Mouse (Mus musculus) ES-Bruce4 (cell line): Measurements from ENCODE around the gene Zfp652. TPM values are rescaled to one million over a fixed set of nuclear protein-coding genes. Genes with fewer than 3 reads are reported as not detected.
"Not testable (repeated sequence)": the region's sequence is repeated elsewhere in the genome, so short reads cannot be mapped to it uniquely, and the experiment has no call there.

Experiments
- H3K27ac ChIP-seq: 2 replicates; pipeline ENCODE4 v1.5.1; 2012; ENCODE audit warnings: low read length, inconsistent platforms; ENCODE audit not compliant: insufficient read depth
- H3K27me3 ChIP-seq: 2 replicates; pipeline ENCODE4 v1.6.1; 2012; ENCODE audit warnings: mild to moderate bottlenecking, low read length, inconsistent platforms; ENCODE audit not compliant: control insufficient read depth, poor library complexity, insufficient read depth, severe bottlenecking
- H3K36me3 ChIP-seq: 2 replicates; pipeline ENCODE4 v1.6.1; 2012; ENCODE audit warnings: inconsistent platforms, mild to moderate bottlenecking, low read length, moderate library complexity; ENCODE audit not compliant: control insufficient read depth, poor library complexity, insufficient read depth, severe bottlenecking
- H3K4me1 ChIP-seq: one replicate; pipeline ENCODE4 v1.8.1; 2011; ENCODE audit warnings: low read length; ENCODE audit not compliant: control insufficient read depth, insufficient read depth
- H3K4me3 ChIP-seq: 2 replicates; pipeline ENCODE4 v1.5.1; 2011; ENCODE audit warnings: low read depth, mild to moderate bottlenecking, low read length
- H3K9ac ChIP-seq: 2 replicates; pipeline ENCODE4 v1.6.1; 2012; ENCODE audit warnings: low read depth, mild to moderate bottlenecking, inconsistent platforms; ENCODE audit not compliant: poor library complexity, severe bottlenecking
- H3K9me3 ChIP-seq: replicated peaks from 2 replicates; pipeline ENCODE4 v1.6.1; 2012; ENCODE audit warnings: mild to moderate bottlenecking, low read length, inconsistent platforms; ENCODE audit not compliant: control insufficient read depth, poor library complexity, insufficient read depth, severe bottlenecking
- CTCF ChIP-seq: IDR thresholded peaks from one replicate; pipeline ENCODE4 v1.8.1; 2011; ENCODE audit warnings: low read depth, low read length
- EP300 ChIP-seq: IDR thresholded peaks from 2 replicates; pipeline ENCODE4 v1.6.1; 2011; ENCODE audit warnings: low read depth, low read length; ENCODE audit not compliant: insufficient read depth
- POLR2A ChIP-seq: IDR thresholded peaks from one replicate; pipeline ENCODE4 v1.8.1; 2011; ENCODE audit warnings: low read length; ENCODE audit not compliant: insufficient read depth
- polyA plus RNA-seq: library from polyadenylated mRNA; stranded (reverse); fragments of >200 nt; gene quantifications from 2 replicates; pipeline ENCODE4 v1.2.4, GENCODE M21; 2011; ENCODE audit warnings: low read depth; ENCODE audit not compliant: missing spikeins, insufficient read depth, insufficient read length

Zfp652 gene
- 41.4 TPM in 2 replicates for polyA plus RNA-seq

DNA sequence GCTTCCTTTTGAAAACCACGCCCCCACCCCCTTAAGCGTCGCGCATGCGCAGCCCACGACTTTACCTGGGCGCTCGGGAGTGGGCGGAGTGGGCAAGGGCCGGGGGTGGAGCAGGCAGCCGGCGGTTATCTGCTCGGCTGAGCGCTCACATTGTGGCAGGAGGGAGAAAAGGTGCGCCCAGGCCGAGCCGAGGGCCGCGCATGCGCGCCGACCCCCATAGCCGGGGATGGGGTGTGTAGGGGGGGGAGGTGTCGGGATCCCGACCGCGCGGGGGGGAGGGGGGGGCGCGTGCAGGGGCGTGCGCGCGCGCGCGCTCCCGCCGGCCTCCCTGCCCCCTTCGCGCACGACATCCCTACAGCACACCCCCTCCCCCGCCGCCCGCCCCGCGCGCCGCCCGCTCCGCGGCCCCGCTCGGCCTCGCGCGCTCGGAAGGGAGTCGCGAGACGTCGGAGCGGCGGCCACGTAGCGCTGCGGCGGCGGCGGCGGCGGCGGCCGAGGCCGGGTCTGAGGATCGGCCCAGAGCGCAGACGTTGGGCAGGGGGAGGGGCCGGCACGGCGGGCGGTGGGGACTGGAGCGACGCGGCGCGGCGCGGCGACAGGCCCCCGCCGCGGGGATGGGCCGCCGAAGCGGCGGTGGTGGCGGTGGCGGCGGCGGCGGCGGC lies at the start of gene Zfp652:
Gene Zfp652, plus strand, starts transcription at position 111 of the 662 bp plus-strand sequence.
- H3K4me3 ChIP-seq, result peak within 1 kb of the TSS; percentile 80

DNA sequence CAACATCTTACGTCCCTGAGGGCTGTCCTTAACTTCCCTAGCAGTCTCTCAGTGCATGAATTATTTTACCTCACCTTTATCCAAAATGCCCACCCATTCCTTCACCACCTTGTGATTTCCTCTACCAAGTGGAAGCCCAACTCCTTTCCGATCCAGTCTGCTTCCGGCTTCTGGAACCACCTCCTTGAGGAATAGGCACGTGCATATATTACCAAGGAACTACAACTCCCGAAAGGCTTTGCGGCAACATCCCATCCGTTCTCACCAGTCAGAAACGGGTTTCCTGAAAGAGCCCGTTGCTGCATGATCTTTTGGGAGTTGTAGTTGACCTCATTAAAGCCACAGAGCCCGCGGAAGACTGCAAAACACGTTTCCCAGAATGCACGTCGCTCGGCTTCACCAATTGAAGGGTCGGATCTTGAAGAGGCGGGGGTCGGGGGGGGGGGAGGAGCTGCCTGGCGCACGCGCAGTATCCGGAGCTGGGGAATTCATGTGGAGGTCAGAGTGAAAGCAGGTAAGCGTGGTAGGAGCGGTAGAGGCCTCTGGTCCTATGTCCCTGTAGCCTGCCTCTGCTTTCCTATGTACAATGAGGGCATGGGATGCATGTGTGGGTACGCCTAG lies 45.8 kb upstream of the Zfp652 start, which contains the start of gene Phb:
Gene Phb, plus strand, starts transcription at position 429 of the 621 bp plus-strand sequence.
- no peaks in the 10 kb centered on the region for H3K27me3 ChIP-seq
- peaks cover 33% of the 10 kb centered on the region for H3K36me3 ChIP-seq
- peaks cover 1% of the 10 kb centered on the region for H3K4me1 ChIP-seq
- H3K27ac ChIP-seq, result peak within 1 kb of the TSS; percentile 59
- no peaks in the 10 kb centered on the region for H3K9me3 ChIP-seq
- H3K4me3 ChIP-seq, result peak within 1 kb of the TSS; percentile 99
- H3K9ac ChIP-seq, result peak within 1 kb of the TSS; percentile 81
- TF ChIP-seq EP300 (no peak), POLR2A (peak; percentile 89), CTCF (no peak)

More for the DNA sequence above, at the start of gene Zfp652:
- Histone ChIP-seq H3K9me3 (no peaks in the 10 kb centered on the region), H3K27ac (peak within 1 kb of the TSS; percentile 24; the same call in 1 of the 2 replicates), H3K4me1 (no peaks in the 10 kb centered on the region), H3K27me3 (no peaks in the 10 kb centered on the region), H3K36me3 (no peaks in the 10 kb centered on the region), H3K9ac (peak within 1 kb of the TSS; percentile 96)
- TF ChIP-seq POLR2A, result no peak
- 0 out of 2 replicates have a peak, but pooled peaks have one; percentile 5 for TF ChIP-seq EP300
- TF ChIP-seq CTCF, result no peak

DNA sequence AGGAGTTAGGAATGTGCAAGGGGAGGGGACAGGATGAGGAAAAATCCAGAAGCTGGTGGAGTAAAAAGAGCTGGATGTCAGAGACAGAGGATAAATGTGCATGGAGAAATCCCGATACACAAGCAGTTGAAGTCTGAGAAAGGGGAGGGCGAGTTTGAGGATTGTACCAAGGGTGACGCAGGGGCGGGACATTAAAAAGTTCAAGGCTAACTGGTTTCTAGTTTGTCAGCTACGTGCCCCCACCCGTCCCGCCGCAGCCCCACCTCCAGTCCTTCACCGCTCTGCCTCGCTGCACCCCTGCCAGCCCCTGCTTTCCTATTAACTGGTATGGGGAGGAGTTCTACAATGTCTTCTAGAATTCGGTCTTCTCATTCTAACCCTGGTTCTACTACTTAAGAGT lies 45.3 kb upstream of the Zfp652 start:
- Histone ChIP-seq H3K36me3 (peaks cover 39% of the 10 kb centered on the region), H3K4me3 (peak overlapping the region; percentile 99), H3K27ac (peak overlapping the region; percentile 59), H3K9me3 (no peaks in the 10 kb centered on the region), H3K27me3 (no peaks in the 10 kb centered on the region), H3K9ac (peak overlapping the region; percentile 81), H3K4me1 (peaks cover 1% of the 10 kb centered on the region)
- TF ChIP-seq EP300, result no peak
- no peak for TF ChIP-seq CTCF
- no peak for TF ChIP-seq POLR2A

DNA sequence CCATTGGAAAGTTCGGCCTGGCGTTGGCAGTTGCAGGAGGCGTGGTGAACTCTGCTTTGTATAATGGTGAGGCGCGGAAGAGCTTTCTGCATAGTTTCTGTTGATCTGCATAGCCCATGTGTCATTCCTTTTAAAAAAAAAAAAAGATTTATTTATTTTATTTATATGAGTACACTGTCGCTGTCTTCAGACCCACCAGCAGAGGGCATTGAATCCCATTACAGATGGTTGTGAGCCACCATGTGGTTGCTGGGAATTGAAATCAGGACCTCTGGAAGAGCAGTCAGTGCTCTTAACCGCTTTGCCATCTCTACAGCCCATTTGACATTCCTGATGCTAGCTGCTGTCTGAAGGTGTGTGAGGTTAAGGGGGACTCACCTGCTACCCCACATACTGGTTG lies 44.4 kb upstream of the Zfp652 start:
- Histone ChIP-seq H3K9ac (peak overlapping the region; percentile 81), H3K4me3 (peak overlapping the region; percentile 99), H3K36me3 (peaks cover 43% of the 10 kb centered on the region)
- H3K4me1 ChIP-seq, H3K9me3 ChIP-seq, H3K27me3 ChIP-seq, H3K27ac ChIP-seq: not testable (repeated sequence)

DNA sequence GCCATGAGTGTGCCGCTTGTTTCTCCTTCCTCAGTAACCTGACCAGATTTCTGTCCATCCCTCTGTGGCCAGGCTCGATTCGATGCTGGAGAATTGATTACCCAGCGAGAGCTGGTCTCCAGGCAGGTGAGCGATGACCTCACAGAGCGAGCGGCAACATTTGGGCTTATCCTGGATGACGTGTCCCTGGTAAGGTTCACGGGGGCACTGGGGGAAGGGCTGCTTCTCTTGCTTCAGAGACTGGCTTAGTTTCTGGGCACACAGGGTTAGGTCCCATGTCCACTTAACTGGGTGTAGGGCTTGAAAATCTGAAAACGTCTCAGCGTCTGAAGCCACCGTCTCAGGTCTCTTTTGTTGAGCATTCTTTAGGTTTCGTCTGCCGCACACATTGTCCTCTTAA lies 37.0 kb upstream of the Zfp652 start:
- peaks cover 66% of the 10 kb centered on the region for H3K36me3 ChIP-seq

DNA sequence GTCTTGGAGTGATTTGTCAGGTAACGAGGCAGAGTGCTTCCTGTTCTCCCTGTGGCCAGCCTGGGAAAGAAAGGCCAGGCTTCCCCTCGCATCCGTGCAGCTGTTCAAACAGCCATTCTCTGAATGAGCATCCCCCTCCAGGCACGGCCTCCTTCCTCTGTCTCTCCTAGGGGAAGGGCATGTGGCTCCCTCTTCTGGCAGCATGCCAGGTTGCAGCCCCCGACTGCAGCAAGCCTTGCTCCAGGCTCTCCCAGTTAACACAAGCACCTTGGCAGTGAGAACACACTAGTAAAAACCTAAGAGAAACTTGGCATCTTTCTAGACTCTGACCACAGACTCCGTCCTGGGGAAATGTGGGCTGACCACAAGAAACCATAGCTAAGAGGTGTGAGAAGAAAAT lies 36.2 kb upstream of the Zfp652 start:
- Histone ChIP-seq H3K27ac (no peak overlapping the region), H3K9ac (no peak overlapping the region), H3K4me3 (no peak overlapping the region), H3K27me3 (no peaks in the 10 kb centered on the region), H3K9me3 (no peaks in the 10 kb centered on the region), H3K36me3 (peaks cover 63% of the 10 kb centered on the region), H3K4me1 (no peaks in the 10 kb centered on the region)
- TF ChIP-seq POLR2A, result no peak
- TF ChIP-seq EP300, result 0 out of 2 replicates have a peak, but pooled peaks have one; percentile 52
- peak; percentile 94 for TF ChIP-seq CTCF

More for the DNA sequence above, 37.0 kb upstream of the Zfp652 start:
- Histone ChIP-seq H3K27ac (no peak overlapping the region), H3K4me1 (no peaks in the 10 kb centered on the region), H3K9ac (no peak overlapping the region), H3K4me3 (no peak overlapping the region), H3K27me3 (no peaks in the 10 kb centered on the region), H3K9me3 (no peaks in the 10 kb centered on the region)
- TF ChIP-seq POLR2A (no peak), CTCF (no peak), EP300 (no peak)
